ENCODE assay signal across 1 mouse cellular context in the genomic region with DNA sequence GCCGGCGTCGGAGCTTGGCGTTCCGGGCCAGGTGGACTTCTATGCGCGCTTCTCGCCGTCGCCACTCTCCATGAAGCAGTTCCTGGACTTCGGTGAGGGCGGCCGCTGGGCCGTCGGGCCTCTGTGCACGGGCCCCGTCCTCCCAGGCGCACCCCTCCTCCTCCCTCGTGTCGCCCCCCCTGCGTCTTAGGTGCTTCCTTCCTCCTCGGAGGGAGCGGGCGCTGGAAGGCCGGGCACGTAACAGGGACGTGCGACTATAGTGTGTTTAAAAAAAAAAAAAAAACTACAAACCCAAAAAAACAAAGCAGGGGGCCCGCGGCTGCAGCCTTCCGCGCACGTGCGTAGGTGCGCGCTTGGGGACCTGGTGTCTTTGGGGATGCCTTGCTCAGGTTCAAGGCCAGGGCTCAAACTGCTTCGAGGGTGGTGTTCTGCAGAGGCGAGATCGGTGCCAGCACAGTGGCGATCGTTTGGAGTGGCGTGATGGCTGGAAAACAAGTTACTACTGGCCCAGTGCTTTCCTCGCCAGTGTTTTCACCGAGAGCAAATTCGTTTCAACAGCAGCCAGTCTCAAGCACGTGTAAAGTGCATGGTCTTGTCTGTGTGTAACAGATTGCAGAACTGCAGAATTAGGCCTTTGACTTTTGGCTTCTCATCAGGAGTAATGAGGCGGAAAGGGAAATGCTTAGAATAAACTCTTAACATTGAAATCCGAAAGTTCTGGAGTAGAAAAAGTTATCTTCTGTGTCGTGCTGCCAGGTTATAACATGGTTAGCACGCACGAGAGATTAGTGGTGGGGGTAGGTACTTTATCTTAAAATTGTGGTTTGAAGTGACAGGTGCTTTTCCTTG.
TF ChIP-seq lines count a peak whose summit lies in the region.

No protein-coding gene starts in this region.

TF ChIP-seq in CH12.LX, 34 proteins besides CTCF, POLR2A, EP300 and RAD21 (continued from another document):
- TF ChIP-seq TBP (conservative IDR thresholded peaks at IDR 0.05; ENCODE audit: low read depth, low read length) (no peak), USF1 (IDR thresholded peaks at IDR 0.05; ENCODE audit: low read depth, low read length) (no peak), SMC3 (IDR thresholded peaks at IDR 0.05; ENCODE audit: low read depth, low read length) (no peak), GABPA (IDR thresholded peaks at IDR 0.05; ENCODE audit: insufficient replicate concordance, low read depth, low read length) (no peak), IRF4 (IDR thresholded peaks at IDR 0.05; ENCODE audit: low read depth, low read length) (no peak), SIN3A (IDR thresholded peaks at IDR 0.05; ENCODE audit: low read length) (no peak), KAT2A (IDR thresholded peaks at IDR 0.05; ENCODE audit: insufficient replicate concordance, low read length) (no peak), RCOR1 (conservative IDR thresholded peaks at IDR 0.05; ENCODE audit: low read depth, low read length) (no peak), UBTF (IDR thresholded peaks at IDR 0.05; ENCODE audit: low read depth, low read length) (peak; percentile 12; the same call in 1 of the 2 replicates), TCF12 (IDR thresholded peaks at IDR 0.05; ENCODE audit: low read depth, low read length) (peak; percentile 22; the same call in 1 of the 2 replicates), JUND (conservative IDR thresholded peaks at IDR 0.05; ENCODE audit: low read depth, low read length) (no peak), ZC3H11A (IDR thresholded peaks at IDR 0.05; ENCODE audit: low read depth, low read length) (no peak), ETS1 (conservative IDR thresholded peaks at IDR 0.05; ENCODE audit: low read depth, low read length) (no peak), NRF1 (IDR thresholded peaks at IDR 0.05; ENCODE audit: low read depth, low read length) (no peak), USF2 (conservative IDR thresholded peaks at IDR 0.05; ENCODE audit: low read depth, low read length) (no peak), ZNF384 (IDR thresholded peaks at IDR 0.05; ENCODE audit: low read depth, low read length) (peak; percentile 81), HCFC1 (IDR thresholded peaks at IDR 0.05; ENCODE audit: low read depth, low read length) (no peak; the same call in 1 of the 2 replicates), MEF2A (IDR thresholded peaks at IDR 0.05; ENCODE audit: borderline replicate concordance, low read depth, low read length) (no peak), JUN (IDR thresholded peaks at IDR 0.05; ENCODE audit: insufficient read depth, low read depth, low read length) (no peak)
TF ChIP-seq in CH12.LX: peak in this region for 8.
